Comparison of ENCODE assay signal across 16 mouse cellular contexts in genomic region chr10:100617233-100617903, GRCm38 (mm10). TPM values are rescaled to one million over a fixed set of nuclear protein-coding genes. Genes with fewer than 3 reads are reported as not detected.
DNase-seq lines count a peak whose midpoint lies in the region; ATAC-seq and TF ChIP-seq lines count a peak whose summit lies in the region.
"Had no signal": no experiment of that assay in that cellular context is flagged by ENCODE, and none has a peak within 500 bp of the region (broad histone marks: within the 10 kb centered on the region; RNA-seq: fewer than 3 reads in every experiment).

No protein-coding gene starts in this region.

- H3K36me3 ChIP-seq in embryonic facial prominence, embryonic 11.5 days (replicated peaks; ENCODE audit: control insufficient read depth, insufficient read depth, low read depth, low read length), result no peaks in the 10 kb centered on the region
- no peaks in the 10 kb centered on the region for H3K36me3 ChIP-seq in embryonic facial prominence, embryonic 10.5 days (replicated peaks)
- H3K36me3 ChIP-seq in midbrain, postnatal 0 days (ENCODE audit: insufficient read depth, low read length), result no peaks in the 10 kb centered on the region
- H3K36me3 ChIP-seq in midbrain, embryonic 15.5 days (replicated peaks), result no peaks in the 10 kb centered on the region
- H3K36me3 ChIP-seq in forebrain, embryonic 14.5 days (ENCODE audit: control insufficient read depth, insufficient read depth, low read length), result no peaks in the 10 kb centered on the region
- H3K36me3 ChIP-seq: heart, embryonic 15.5 days had no signal

- no peak for TF ChIP-seq CTCF in midbrain, postnatal 0 days (IDR thresholded peaks at IDR 0.05)

- peak; percentile 70; the same call in 1 of the 2 replicates for ATAC-seq in embryonic facial prominence, embryonic 11.5 days (replicated peaks; ENCODE audit: insufficient number of reproducible peaks, low FRiP score, low TSS enrichment, low read depth)
- ATAC-seq in midbrain, postnatal 0 days (ENCODE audit: low FRiP score), result peak; percentile 41; the same call in 1 of the 2 replicates
- ATAC-seq in midbrain, embryonic 15.5 days (replicated peaks), result no peak
- ATAC-seq in forebrain, embryonic 14.5 days, result peak; percentile 89; the same call in 1 of the 2 replicates

- no peaks in the 10 kb centered on the region for H3K9me3 ChIP-seq in embryonic facial prominence, embryonic 11.5 days (replicated peaks; ENCODE audit: control insufficient read depth, low read length)
- no peaks in the 10 kb centered on the region for H3K9me3 ChIP-seq in embryonic facial prominence, embryonic 10.5 days
- no peaks in the 10 kb centered on the region for H3K9me3 ChIP-seq in midbrain, postnatal 0 days (ENCODE audit: low read length)
- no peaks in the 10 kb centered on the region for H3K9me3 ChIP-seq in midbrain, embryonic 15.5 days
- no peaks in the 10 kb centered on the region for H3K9me3 ChIP-seq in forebrain, embryonic 14.5 days (replicated peaks; ENCODE audit: control insufficient read depth, low read length)
- H3K9me3 ChIP-seq: heart, embryonic 15.5 days had no signal

- WGBS in embryonic facial prominence, embryonic 11.5 days, result 65% methylated on average over 6 of the region's 6 CpGs
- 70% methylated on average over 6 of the region's 6 CpGs for WGBS in embryonic facial prominence, embryonic 10.5 days
- WGBS in midbrain, postnatal 0 days, result 80% methylated on average over 6 of the region's 6 CpGs
- 68% methylated on average over 6 of the region's 6 CpGs for WGBS in midbrain, embryonic 15.5 days
- WGBS in forebrain, embryonic 14.5 days, result 69% methylated on average over 6 of the region's 6 CpGs

- H3K4me2 ChIP-seq in embryonic facial prominence, embryonic 11.5 days (ENCODE audit: low read depth, low read length), result no peak overlapping the region
- H3K4me2 ChIP-seq in midbrain, postnatal 0 days (ENCODE audit: low read depth, low read length, poor library complexity, severe bottlenecking), result no peak overlapping the region
- H3K4me2 ChIP-seq in midbrain, embryonic 15.5 days, result no peak overlapping the region
- H3K4me2 ChIP-seq in forebrain, embryonic 14.5 days (ENCODE audit: low read length), result no peak overlapping the region
- H3K4me2 ChIP-seq: heart, embryonic 15.5 days; liver, embryonic 11.5 days had no signal

- H3K4me3 ChIP-seq in embryonic facial prominence, embryonic 11.5 days (ENCODE audit: low read depth, low read length), result no peak overlapping the region
- no peak overlapping the region for H3K4me3 ChIP-seq in embryonic facial prominence, embryonic 10.5 days
- no peak overlapping the region for H3K4me3 ChIP-seq in midbrain, postnatal 0 days (ENCODE audit: low read depth, low read length)
- no peak overlapping the region for H3K4me3 ChIP-seq in midbrain, embryonic 15.5 days
- H3K4me3 ChIP-seq in forebrain, embryonic 14.5 days (ENCODE audit: low read depth, low read length), result no peak overlapping the region
- H3K4me3 ChIP-seq: heart, embryonic 15.5 days had no signal

- H3K27me3 ChIP-seq in embryonic facial prominence, embryonic 11.5 days (ENCODE audit: control insufficient read depth, insufficient read depth, low read length), result no peaks in the 10 kb centered on the region
- H3K27me3 ChIP-seq in embryonic facial prominence, embryonic 10.5 days (replicated peaks; ENCODE audit: low read depth, poor library complexity, severe bottlenecking), result no peaks in the 10 kb centered on the region
- no peaks in the 10 kb centered on the region for H3K27me3 ChIP-seq in midbrain, postnatal 0 days (ENCODE audit: insufficient read depth, low read length)
- H3K27me3 ChIP-seq in midbrain, embryonic 15.5 days (replicated peaks), result no peaks in the 10 kb centered on the region
- H3K27me3 ChIP-seq in forebrain, embryonic 14.5 days (replicated peaks; ENCODE audit: control insufficient read depth, insufficient read depth, low read length), result no peaks in the 10 kb centered on the region
- H3K27me3 ChIP-seq: heart, embryonic 15.5 days had no signal

- no peaks in the 10 kb centered on the region for H3K4me1 ChIP-seq in embryonic facial prominence, embryonic 11.5 days (ENCODE audit: control insufficient read depth, insufficient read depth, low read length)
- H3K4me1 ChIP-seq in embryonic facial prominence, embryonic 10.5 days, result 0 out of 2 replicates have a peak, but pooled peaks cover 4% of the 10 kb centered on the region
- no peaks in the 10 kb centered on the region for H3K4me1 ChIP-seq in midbrain, postnatal 0 days (ENCODE audit: insufficient read depth, low read length)
- H3K4me1 ChIP-seq in midbrain, embryonic 15.5 days, result no peaks in the 10 kb centered on the region
- no peaks in the 10 kb centered on the region for H3K4me1 ChIP-seq in forebrain, embryonic 14.5 days (ENCODE audit: control insufficient read depth, insufficient read depth, low read length)
- H3K4me1 ChIP-seq: heart, embryonic 15.5 days had no signal

- no peak overlapping the region for H3K9ac ChIP-seq in embryonic facial prominence, embryonic 11.5 days (replicated peaks; ENCODE audit: low read length)
- H3K9ac ChIP-seq in midbrain, postnatal 0 days (replicated peaks; ENCODE audit: low read length, poor library complexity, severe bottlenecking), result no peak overlapping the region
- H3K9ac ChIP-seq in midbrain, embryonic 15.5 days, result no peak overlapping the region
- H3K9ac ChIP-seq in forebrain, embryonic 14.5 days (ENCODE audit: low read length), result no peak overlapping the region
- H3K9ac ChIP-seq: heart, embryonic 15.5 days had no signal

- H3K27ac ChIP-seq in embryonic facial prominence, embryonic 11.5 days (replicated peaks; ENCODE audit: low read depth, low read length), result no peak overlapping the region
- no peak overlapping the region for H3K27ac ChIP-seq in embryonic facial prominence, embryonic 10.5 days (replicated peaks)
- no peak overlapping the region for H3K27ac ChIP-seq in midbrain, postnatal 0 days (ENCODE audit: low read depth, low read length)
- H3K27ac ChIP-seq in midbrain, embryonic 15.5 days, result no peak overlapping the region
- no peak overlapping the region for H3K27ac ChIP-seq in forebrain, embryonic 14.5 days (ENCODE audit: low read depth, low read length)
- H3K27ac ChIP-seq: heart, embryonic 15.5 days had no signal

- no peak for DNase-seq in embryonic facial prominence, embryonic 11.5 days (ENCODE audit: low spot score)
- no peak for DNase-seq in embryonic facial prominence, embryonic 10.5 days (ENCODE audit: low spot score)
- peak; percentile 65 for DNase-seq in midbrain, postnatal 0 days (ENCODE audit: low spot score)
- peak; percentile 73 for DNase-seq in forebrain, embryonic 14.5 days (ENCODE audit: low spot score)
- peak; percentile 29 to 47 for DNase-seq in layer of hippocampus, postnatal 10 days (ENCODE audit: low spot score in 2 of 2)
- DNase-seq in frontal cortex, postnatal 14 days (ENCODE audit: low spot score in 2 of 2), result no peak
- DNase-seq in spleen, adult 18-20 months, result no peak
- DNase-seq: adrenal gland, postnatal 36 days; lung, postnatal 10 days had no signal

RNA-seq across cellular contexts. Expression of gene 1700017N19Rik, which starts 27.1 kb away (rescaled TPM):
- not detected in 2 replicates for polyA plus RNA-seq in embryonic facial prominence, embryonic 11.5 days (2014; fragmentation: Nextera tagmentation; extraction: Ambion mirVana)
- not detected in 2 replicates for polyA plus RNA-seq in embryonic facial prominence, embryonic 10.5 days (2016; fragmentation: Nextera tagmentation; extraction: Ambion mirVana)
- total RNA-seq in midbrain, postnatal 0 days (2014; rRNA removed), result not detected in 2 replicates
- 0.25 and 0.27 TPM in 2 replicates for polyA plus RNA-seq in midbrain, postnatal 0 days (2015; fragmentation: Nextera tagmentation; extraction: Ambion mirVana)
- polyA plus RNA-seq in midbrain, embryonic 15.5 days (2015; fragmentation: Nextera tagmentation; extraction: Ambion mirVana), result 0.15 TPM in 1 of 2 replicates, not detected in the other
- polyA plus RNA-seq in forebrain, embryonic 14.5 days (2014; fragmentation: Nextera tagmentation; extraction: Ambion mirVana), result not detected in 2 replicates
- not detected for total RNA-seq in layer of hippocampus, postnatal 10 days (2021)
- total RNA-seq: adrenal gland, postnatal 36 days; gastrocnemius, postnatal 4 days; layer of hippocampus, postnatal 36 days had no signal
- polyA plus RNA-seq: heart, embryonic 15.5 days; intestine, embryonic 14.5 days; liver, embryonic 11.5 days; spleen, adult 2 months had no signal

RNA-seq across cellular contexts. Expression of gene 4930430F08Rik, which starts 27.1 kb away (rescaled TPM):
- polyA plus RNA-seq in embryonic facial prominence, embryonic 11.5 days (2014; fragmentation: Nextera tagmentation; extraction: Ambion mirVana), result 11.8 and 12.9 TPM in 2 replicates
- polyA plus RNA-seq in embryonic facial prominence, embryonic 10.5 days (2016; fragmentation: Nextera tagmentation; extraction: Ambion mirVana), result 8.6 and 9.8 TPM in 2 replicates
- total RNA-seq in midbrain, postnatal 0 days (2014; rRNA removed), result 20.9 and 27.7 TPM in 2 replicates
- polyA plus RNA-seq in midbrain, postnatal 0 days (2015; fragmentation: Nextera tagmentation; extraction: Ambion mirVana), result 15.4 and 18.3 TPM in 2 replicates
- 13.9 and 14.2 TPM in 2 replicates for polyA plus RNA-seq in midbrain, embryonic 15.5 days (2015; fragmentation: Nextera tagmentation; extraction: Ambion mirVana)
- 14.9 and 16.3 TPM in 2 replicates for polyA plus RNA-seq in forebrain, embryonic 14.5 days (2014; fragmentation: Nextera tagmentation; extraction: Ambion mirVana)
- total RNA-seq in layer of hippocampus, postnatal 10 days (2021), result 10 to 100 TPM; 26.2 to 29.0 TPM

Comparison
In these comparisons a context has a peak if more than half of its experiments do, and no peak if none do; other contexts are left out.
1. DNase-seq: peak in midbrain, postnatal 0 days (single experiment), forebrain, embryonic 14.5 days (single experiment) and layer of hippocampus, postnatal 10 days (2 of 2); none in embryonic facial prominence, embryonic 11.5 days (single experiment), embryonic facial prominence, embryonic 10.5 days (single experiment), frontal cortex, postnatal 14 days (0 of 2) and spleen, adult 18-20 months (0 of 2).